Comparison of ENCODE assay signal across 11 mouse cellular contexts in the genomic region with DNA sequence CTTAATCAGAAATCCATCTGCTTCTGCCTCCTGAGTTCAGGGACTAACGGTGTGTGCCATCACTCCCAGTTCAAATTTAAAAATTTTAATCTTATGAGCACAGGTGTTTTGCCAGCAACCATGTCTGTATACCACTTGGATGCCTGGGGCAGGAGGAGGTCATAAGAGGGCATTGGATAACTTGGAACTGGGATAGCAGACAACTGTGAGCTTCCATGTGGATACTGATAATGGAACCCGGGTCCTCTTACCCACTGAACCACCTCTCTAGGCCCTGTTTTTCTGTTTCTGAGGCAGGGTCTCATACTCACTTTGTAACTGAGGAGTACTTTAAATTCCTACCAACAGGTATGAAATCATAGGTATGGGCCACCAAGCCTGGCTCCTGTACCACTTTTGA. TPM values are rescaled to one million over a fixed set of nuclear protein-coding genes. Genes with fewer than 3 reads are reported as not detected.
DNase-seq lines count a peak whose midpoint lies in the region; ATAC-seq and TF ChIP-seq lines count a peak whose summit lies in the region.
"Had no signal": no experiment of that assay in that cellular context is flagged by ENCODE, and none has a peak within 500 bp of the region (broad histone marks: within the 10 kb centered on the region; RNA-seq: fewer than 3 reads in every experiment).

No protein-coding gene starts in this region.

- DNase-seq in heart, embryonic 10.5 days (ENCODE audit: low spot score), result no peak
- DNase-seq in heart, adult 18-20 months, result no peak
- no peak for DNase-seq in liver, adult 2 months (ENCODE audit: extremely low read depth, low read depth, low spot score)
- DNase-seq in liver, embryonic 11.5 days (ENCODE audit: low spot score), result no peak
- no peak for DNase-seq in yolk sac, embryonic 10.5 days (ENCODE audit: low spot score)
- no peak for DNase-seq in right cerebral cortex, postnatal 10 days (ENCODE audit: low spot score in 2 of 2)
- DNase-seq: B cell, adult 2 months; retina, postnatal 1 day had no signal

- no peak overlapping the region for H3K9ac ChIP-seq in liver, adult 2 months (ENCODE audit: low read depth, low read length)
- no peak overlapping the region for H3K9ac ChIP-seq in liver, embryonic 11.5 days (ENCODE audit: low read depth, low read length)
- H3K9ac ChIP-seq in heart, embryonic 15.5 days, result no peak overlapping the region

- no peaks in the 10 kb centered on the region for H3K4me1 ChIP-seq in heart, embryonic 10.5 days
- H3K4me1 ChIP-seq in liver, adult 2 months (ENCODE audit: control insufficient read depth, insufficient read depth, low read length), result peaks cover 5% of the 10 kb centered on the region; the same call in 1 of the 2 replicates
- peaks cover 3% of the 10 kb centered on the region; the same call in 1 of the 2 replicates for H3K4me1 ChIP-seq in liver, embryonic 11.5 days (replicated peaks; ENCODE audit: control insufficient read depth, insufficient read depth, low read length)
- H3K4me1 ChIP-seq in heart, embryonic 15.5 days (replicated peaks), result no peaks in the 10 kb centered on the region; the same call in 1 of the 2 replicates

- no peak overlapping the region for H3K4me3 ChIP-seq in heart, embryonic 10.5 days
- no peak overlapping the region for H3K4me3 ChIP-seq in liver, adult 2 months (ENCODE audit: insufficient read depth, low read depth, low read length)
- no peak overlapping the region for H3K4me3 ChIP-seq in liver, embryonic 11.5 days (ENCODE audit: low read depth, low read length)
- H3K4me3 ChIP-seq in heart, embryonic 15.5 days, result no peak overlapping the region
- H3K4me3 ChIP-seq in macrophage (ENCODE audit: inconsistent target), result no peak overlapping the region
- H3K4me3 ChIP-seq: myocyte had no signal

- 85% methylated on average over 2 of the region's 2 CpGs for WGBS in heart, embryonic 10.5 days
- 83% methylated on average over 2 of the region's 2 CpGs for WGBS in liver, adult 2 months
- 89% methylated on average over 2 of the region's 2 CpGs for WGBS in liver, embryonic 11.5 days
- 74% methylated on average over 2 of the region's 2 CpGs for WGBS in heart, embryonic 15.5 days
- 100% methylated on average over 2 of the region's 2 CpGs for WGBS in macrophage (ENCODE audit: missing documents)

- TF ChIP-seq CTCF in liver, adult 2 months (IDR thresholded peaks at IDR 0.05; ENCODE audit: low read depth, low read length), result no peak

- H3K27ac ChIP-seq in heart, embryonic 10.5 days, result peak overlapping the region; percentile 71
- peak overlapping the region; percentile 39; the same call in 1 of the 2 replicates for H3K27ac ChIP-seq in liver, adult 2 months (replicated peaks; ENCODE audit: insufficient read depth, low read depth, low read length)
- no peak overlapping the region for H3K27ac ChIP-seq in liver, embryonic 11.5 days (ENCODE audit: low read depth, low read length)
- H3K27ac ChIP-seq in heart, embryonic 15.5 days, result peak overlapping the region; percentile 89
- peak overlapping the region; percentile 89 for H3K27ac ChIP-seq in macrophage

- no peak overlapping the region for H3K4me2 ChIP-seq in liver, embryonic 11.5 days
- H3K4me2 ChIP-seq in heart, embryonic 15.5 days, result 0 out of 2 replicates have a peak overlapping the region, but pooled peaks have one; percentile 5

- no peaks in the 10 kb centered on the region for H3K79me2 ChIP-seq in liver, adult 2 months (ENCODE audit: control insufficient read depth, insufficient read depth, low read length)
- no peaks in the 10 kb centered on the region for H3K79me2 ChIP-seq in macrophage (ENCODE audit: inconsistent target)

- no peaks in the 10 kb centered on the region for H3K36me3 ChIP-seq in heart, embryonic 10.5 days
- no peaks in the 10 kb centered on the region for H3K36me3 ChIP-seq in liver, adult 2 months (ENCODE audit: control insufficient read depth, insufficient read depth, low read length)
- no peaks in the 10 kb centered on the region for H3K36me3 ChIP-seq in liver, embryonic 11.5 days (ENCODE audit: control insufficient read depth, insufficient read depth, low read length)
- no peaks in the 10 kb centered on the region for H3K36me3 ChIP-seq in heart, embryonic 15.5 days
- H3K36me3 ChIP-seq in macrophage (ENCODE audit: inconsistent target), result no peaks in the 10 kb centered on the region

- H3K9me3 ChIP-seq in heart, embryonic 10.5 days, result no peaks in the 10 kb centered on the region
- H3K9me3 ChIP-seq in liver, embryonic 11.5 days (ENCODE audit: control insufficient read depth, low read length), result no peaks in the 10 kb centered on the region
- no peaks in the 10 kb centered on the region for H3K9me3 ChIP-seq in heart, embryonic 15.5 days (replicated peaks)

- no peaks in the 10 kb centered on the region for H3K27me3 ChIP-seq in heart, embryonic 10.5 days (ENCODE audit: insufficient read depth, poor library complexity, severe bottlenecking)
- H3K27me3 ChIP-seq in liver, adult 2 months (ENCODE audit: control insufficient read depth, insufficient read depth, low read length), result no peaks in the 10 kb centered on the region
- H3K27me3 ChIP-seq in liver, embryonic 11.5 days (replicated peaks; ENCODE audit: control insufficient read depth, insufficient read depth, low read length), result no peaks in the 10 kb centered on the region
- H3K27me3 ChIP-seq in heart, embryonic 15.5 days, result no peaks in the 10 kb centered on the region

- TF ChIP-seq POLR2A in liver, adult 2 months (IDR thresholded peaks at IDR 0.05; ENCODE audit: extremely low read depth, insufficient read depth, low read length), result no peak

- no peak for ATAC-seq in liver, embryonic 11.5 days (replicated peaks; ENCODE audit: low FRiP score)
- no peak for ATAC-seq in heart, embryonic 15.5 days (replicated peaks; ENCODE audit: insufficient number of reproducible peaks, insufficient read depth, low FRiP score, low read depth)

RNA-seq across cellular contexts. Expression of gene Mmp19, which starts 12.3 kb away (rescaled TPM):
- 0.28 and 1.7 TPM in 2 replicates for polyA plus RNA-seq in heart, embryonic 10.5 days (2016; fragmentation: Nextera tagmentation; extraction: Ambion mirVana)
- total RNA-seq in heart, adult 18-20 months (2021), result 1 to 10 TPM; 1.9 to 3.7 TPM
- 74.3 and 79.8 TPM in 2 replicates for total RNA-seq in liver, adult 2 months (2014; rRNA removed)
- polyA plus RNA-seq in liver, adult 2 months (2012; rRNA removed), result 48.4 and 67.5 TPM in 2 replicates
- polyA plus RNA-seq in liver, embryonic 11.5 days (2014; fragmentation: Nextera tagmentation; extraction: Ambion mirVana), result 9.2 and 10.2 TPM in 2 replicates
- polyA plus RNA-seq in heart, embryonic 15.5 days (2015; fragmentation: Nextera tagmentation; extraction: Ambion mirVana), result 1.6 and 2.5 TPM in 2 replicates
- total RNA-seq in macrophage (2018; cell fraction: chromatin; rRNA removed), result 10 to 100 TPM in 10 of 26 experiments, 1 to 10 TPM in 16; 1.3 to 18.5 (median 5.8) TPM
- total RNA-seq in macrophage (2018; cell fraction: cytosol; rRNA removed), result 10 to 100 TPM in 25 of 26 experiments, 1 to 10 TPM in 1; 9.9 to 28.2 (median 20.1) TPM
- 10 to 100 TPM in 23 of 26 experiments, 1 to 10 TPM in 3; 6.9 to 29.4 (median 14.7) TPM for total RNA-seq in macrophage (2018; cell fraction: nucleus; rRNA removed)
- polyA plus RNA-seq in macrophage (2018), result 18.7 to 24.6 TPM (median 21.3 TPM) in 3 replicates

RNA-seq across cellular contexts. Expression of gene Dnajc14, which starts 25.4 kb away (rescaled TPM):
- 48.0 and 48.1 TPM in 2 replicates for polyA plus RNA-seq in heart, embryonic 10.5 days (2016; fragmentation: Nextera tagmentation; extraction: Ambion mirVana)
- total RNA-seq in heart, adult 18-20 months (2021), result 10 to 100 TPM; 34.0 to 35.3 TPM
- 23.5 and 25.3 TPM in 2 replicates for total RNA-seq in liver, adult 2 months (2014; rRNA removed)
- polyA plus RNA-seq in liver, adult 2 months (2012; rRNA removed), result 9.2 and 9.7 TPM in 2 replicates
- polyA plus RNA-seq in liver, embryonic 11.5 days (2014; fragmentation: Nextera tagmentation; extraction: Ambion mirVana), result 32.5 and 34.1 TPM in 2 replicates
- polyA plus RNA-seq in heart, embryonic 15.5 days (2015; fragmentation: Nextera tagmentation; extraction: Ambion mirVana), result 35.2 and 42.5 TPM in 2 replicates
- total RNA-seq in macrophage (2018; cell fraction: chromatin; rRNA removed), result 10 to 100 TPM; 17.0 to 78.8 (median 54.1) TPM
- 10 to 100 TPM; 48.2 to 79.2 (median 64.5) TPM for total RNA-seq in macrophage (2018; cell fraction: cytosol; rRNA removed)
- 10 to 100 TPM; 32.7 to 94.5 (median 68.6) TPM for total RNA-seq in macrophage (2018; cell fraction: nucleus; rRNA removed)
- 42.1 to 51.3 TPM (median 44.5 TPM) in 3 replicates for polyA plus RNA-seq in macrophage (2018)

RNA-seq across cellular contexts. Expression of gene Tmem198b, which starts 25.7 kb away (rescaled TPM):
- 13.6 and 16.3 TPM in 2 replicates for polyA plus RNA-seq in heart, embryonic 10.5 days (2016; fragmentation: Nextera tagmentation; extraction: Ambion mirVana)
- 1 to 10 TPM; 4.6 to 5.6 TPM for total RNA-seq in heart, adult 18-20 months (2021)
- 1.3 and 1.6 TPM in 2 replicates for total RNA-seq in liver, adult 2 months (2014; rRNA removed)
- polyA plus RNA-seq in liver, adult 2 months (2012; rRNA removed), result 4.5 and 5.7 TPM in 2 replicates
- polyA plus RNA-seq in liver, embryonic 11.5 days (2014; fragmentation: Nextera tagmentation; extraction: Ambion mirVana), result 8.1 and 8.8 TPM in 2 replicates
- 14.9 and 18.8 TPM in 2 replicates for polyA plus RNA-seq in heart, embryonic 15.5 days (2015; fragmentation: Nextera tagmentation; extraction: Ambion mirVana)
- total RNA-seq in macrophage (2018; cell fraction: chromatin; rRNA removed), result 10 to 100 TPM in 5 of 26 experiments, 1 to 10 TPM in 21; 1.2 to 18.0 (median 5.7) TPM
- total RNA-seq in macrophage (2018; cell fraction: cytosol; rRNA removed), result 10 to 100 TPM in 6 of 26 experiments, 1 to 10 TPM in 20; 5.1 to 12.5 (median 8.0) TPM
- total RNA-seq in macrophage (2018; cell fraction: nucleus; rRNA removed), result 10 to 100 TPM in 10 of 26 experiments, 1 to 10 TPM in 16; 4.9 to 21.6 (median 9.2) TPM
- 6.9 to 10.4 TPM (median 9.0 TPM) in 3 replicates for polyA plus RNA-seq in macrophage (2018)

RNA-seq across cellular contexts. Expression of gene Pym1, which starts 30.8 kb away (rescaled TPM):
- polyA plus RNA-seq in heart, embryonic 10.5 days (2016; fragmentation: Nextera tagmentation; extraction: Ambion mirVana), result 31.8 and 45.4 TPM in 2 replicates
- 10 to 100 TPM in 1 of 2 experiments, 1 to 10 TPM in 1; 10.0 to 10.1 TPM for total RNA-seq in heart, adult 18-20 months (2021)
- 9.5 and 12.7 TPM in 2 replicates for total RNA-seq in liver, adult 2 months (2014; rRNA removed)
- polyA plus RNA-seq in liver, adult 2 months (2012; rRNA removed), result 15.0 and 15.6 TPM in 2 replicates
- polyA plus RNA-seq in liver, embryonic 11.5 days (2014; fragmentation: Nextera tagmentation; extraction: Ambion mirVana), result 40.1 and 42.1 TPM in 2 replicates
- 15.4 and 23.2 TPM in 2 replicates for polyA plus RNA-seq in heart, embryonic 15.5 days (2015; fragmentation: Nextera tagmentation; extraction: Ambion mirVana)
- total RNA-seq in macrophage (2018; cell fraction: chromatin; rRNA removed), result 10 to 100 TPM in 19 of 26 experiments, 1 to 10 TPM in 7; 4.0 to 21.2 (median 12.8) TPM
- 10 to 100 TPM; 16.7 to 36.5 (median 27.7) TPM for total RNA-seq in macrophage (2018; cell fraction: cytosol; rRNA removed)
- total RNA-seq in macrophage (2018; cell fraction: nucleus; rRNA removed), result 10 to 100 TPM in 21 of 26 experiments, 1 to 10 TPM in 5; 7.1 to 28.6 (median 18.6) TPM
- polyA plus RNA-seq in macrophage (2018), result 23.3 to 27.6 TPM (median 27.0 TPM) in 3 replicates

RNA-seq across cellular contexts. Expression of gene Dgka, which starts 33.8 kb away (rescaled TPM):
- polyA plus RNA-seq in heart, embryonic 10.5 days (2016; fragmentation: Nextera tagmentation; extraction: Ambion mirVana), result 3.9 and 4.4 TPM in 2 replicates
- total RNA-seq in heart, adult 18-20 months (2021), result 10 to 100 TPM; 11.5 to 16.1 TPM
- 4.1 and 6.5 TPM in 2 replicates for total RNA-seq in liver, adult 2 months (2014; rRNA removed)
- 7.1 and 7.2 TPM in 2 replicates for polyA plus RNA-seq in liver, adult 2 months (2012; rRNA removed)
- polyA plus RNA-seq in liver, embryonic 11.5 days (2014; fragmentation: Nextera tagmentation; extraction: Ambion mirVana), result 4.6 and 5.5 TPM in 2 replicates
- 5.4 and 10.1 TPM in 2 replicates for polyA plus RNA-seq in heart, embryonic 15.5 days (2015; fragmentation: Nextera tagmentation; extraction: Ambion mirVana)
- 100 to 1,000 TPM in 1 of 26 experiments, 10 to 100 TPM in 17, 1 to 10 TPM in 8; 4.1 to 123 (median 12.0) TPM for total RNA-seq in macrophage (2018; cell fraction: chromatin; rRNA removed)
- 1 to 10 TPM; 2.4 to 8.6 (median 4.7) TPM for total RNA-seq in macrophage (2018; cell fraction: cytosol; rRNA removed)
- total RNA-seq in macrophage (2018; cell fraction: nucleus; rRNA removed), result 10 to 100 TPM in 9 of 26 experiments, 1 to 10 TPM in 17; 3.6 to 77.8 (median 8.2) TPM
- 3.4 to 9.7 TPM (median 7.0 TPM) in 3 replicates for polyA plus RNA-seq in macrophage (2018)
